Mouse (Mus musculus) yolk sac, embryonic 10.5 days (tissue): ENCODE results near the gene Rnf225.
"Not testable (repeated sequence)": the region's sequence is repeated elsewhere in the genome, so short reads cannot be mapped to it uniquely, and the experiment has no call there.

Experiments used
- DNase-seq: peaks from one replicate; pipeline ENCODE4 v3.0.0-alpha.2; 2017; ENCODE audit warnings: low spot score

Rnf225 gene

DNA sequence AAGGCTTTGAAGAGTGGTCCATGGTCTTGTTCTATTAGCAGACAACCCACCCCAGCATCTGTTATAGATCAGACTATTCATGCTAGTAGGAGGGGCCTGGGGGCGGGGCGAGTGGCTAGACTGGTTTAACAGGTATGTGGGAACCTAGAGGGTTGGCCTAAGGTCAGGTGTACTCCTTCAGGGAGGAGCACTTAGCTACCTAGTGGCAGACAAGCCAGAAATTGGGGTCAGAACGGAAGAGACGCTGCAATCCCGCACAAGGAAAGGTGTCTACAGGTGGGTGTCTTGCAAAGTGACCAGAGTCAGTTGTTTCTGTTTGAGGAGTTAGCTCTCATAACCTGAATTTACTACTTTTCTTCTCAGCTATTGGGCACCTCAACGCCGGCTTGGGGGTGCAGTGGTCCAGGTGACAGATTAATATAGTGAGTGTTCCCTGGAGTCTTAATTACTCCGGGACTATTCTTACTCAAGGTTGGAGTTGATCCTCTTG is at the start of gene Rnf225:
Gene Rnf225 (plus strand): TSS at position 226 of the 490 bp plus-strand sequence.
- DNase-seq: peak; percentile 72

GRCm38 (mm10) chr7:12880036-12880435 is 47.2 kb upstream of the Rnf225 start:
- DNase-seq: no peak

GRCm38 (mm10) chr7:12880497-12880896 is 46.7 kb upstream of the Rnf225 start:
- not testable (repeated sequence) for DNase-seq

DNA sequence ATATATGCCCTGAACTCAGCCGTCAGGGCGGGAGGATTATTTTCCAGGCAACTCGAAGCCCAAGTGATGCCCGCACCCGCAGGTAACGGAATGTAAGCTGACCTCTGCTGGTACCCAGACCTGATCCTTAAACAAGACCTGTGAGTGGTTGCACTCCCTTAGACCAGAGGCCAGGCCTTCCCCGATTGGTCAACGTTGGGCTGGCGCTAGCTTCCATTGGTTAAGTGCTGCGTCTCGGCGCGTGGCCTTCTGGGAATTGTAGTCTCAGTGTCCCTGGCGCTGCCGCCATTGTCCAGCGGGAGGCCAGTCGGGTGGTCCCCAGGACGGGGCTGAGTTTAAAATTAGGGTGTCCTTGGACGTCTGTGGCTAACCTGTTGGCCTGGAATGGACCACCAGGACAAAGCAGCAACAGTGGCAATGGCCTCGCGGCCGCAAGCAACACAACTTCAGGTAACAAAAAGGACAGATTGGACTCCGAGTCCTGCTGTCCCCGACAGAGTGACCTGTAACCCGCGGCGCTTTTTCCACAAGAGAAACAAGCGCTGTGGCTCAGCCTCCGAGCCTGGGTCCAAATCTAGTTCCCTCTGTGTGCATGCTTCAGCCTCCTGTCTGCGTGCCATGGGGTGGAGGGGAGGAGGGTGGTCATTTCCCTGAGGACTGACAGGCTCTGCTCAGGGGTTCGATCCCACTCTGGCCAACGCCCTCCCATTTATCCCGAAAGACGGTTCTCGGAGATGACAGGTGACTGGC is 46.1 kb upstream of the Rnf225 start, which contains the start of gene Zfp128:
Gene Zfp128 (plus strand): TSS at position 267 of the 750 bp plus-strand sequence.
- DNase-seq: peak; percentile 93

- no peak for DNase-seq
Observed at GRCm38 (mm10) chr7:12886563-12887266, 40.5 kb upstream of the Rnf225 start.

GRCm38 (mm10) chr7:12887585-12887984 is 39.6 kb upstream of the Rnf225 start:
- no peak for DNase-seq

GRCm38 (mm10) chr7:12890928-12891327 is 36.3 kb upstream of the Rnf225 start:
- no peak for DNase-seq

DNA sequence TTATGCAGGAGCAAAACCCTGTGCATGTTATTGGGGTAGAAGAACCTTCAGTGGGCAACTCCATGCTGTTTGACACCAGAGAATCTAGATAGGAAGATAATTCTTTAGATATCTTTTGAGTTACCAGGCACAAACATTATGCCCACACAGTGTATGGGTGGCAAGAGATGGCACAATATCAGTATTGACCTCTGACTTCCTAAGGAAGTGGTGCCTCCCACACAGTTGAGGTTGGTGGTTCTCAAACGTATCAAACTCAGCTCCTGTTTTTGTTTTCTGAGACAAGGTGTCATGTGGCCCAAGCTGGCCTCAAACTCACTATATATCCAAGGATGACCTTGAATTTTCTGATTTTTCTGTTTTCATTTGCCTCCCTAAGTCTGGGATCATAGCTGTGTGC is 35.9 kb upstream of the Rnf225 start:
- DNase-seq: no peak

DNA sequence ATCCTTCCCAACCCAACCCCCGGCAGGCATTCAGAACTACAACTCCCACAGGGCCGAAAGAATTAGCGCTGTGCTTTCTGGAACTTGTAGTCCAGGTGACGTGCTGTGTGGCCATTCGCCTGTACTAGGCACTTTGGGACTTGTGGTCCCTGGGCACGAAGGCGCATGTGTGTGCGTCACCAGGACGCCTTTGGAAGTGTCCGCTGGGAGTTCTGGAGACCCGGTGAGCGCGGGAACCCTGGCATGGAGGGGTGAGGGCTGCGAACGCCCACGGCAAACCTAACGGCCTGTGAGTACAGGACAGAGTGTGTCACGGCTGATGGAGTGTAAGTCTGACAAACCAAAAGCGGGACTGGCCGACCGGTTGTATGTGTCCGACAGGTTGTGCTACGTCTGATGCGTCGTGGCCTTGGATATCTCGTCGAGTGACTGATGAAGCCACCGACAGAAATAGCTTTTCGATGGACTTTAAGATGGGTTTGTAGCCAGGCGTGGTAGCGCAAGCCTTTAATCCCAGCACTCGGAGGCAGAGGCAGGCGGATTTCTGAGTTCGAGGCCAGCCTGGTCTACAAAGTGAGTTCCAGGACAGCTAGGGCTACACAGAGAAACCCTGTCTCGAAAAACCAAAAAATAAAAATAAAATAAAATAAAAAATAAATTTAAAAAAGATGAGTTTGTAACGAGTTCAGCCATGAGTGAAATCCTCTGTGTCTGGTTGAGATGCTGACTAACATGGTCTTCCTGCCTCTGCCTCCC is 29.4 kb upstream of the Rnf225 start, which contains the start of gene Zscan22:
Gene Zscan22 (plus strand): TSS at position 161 of the 756 bp plus-strand sequence.
- peak; percentile 91 for DNase-seq

DNA sequence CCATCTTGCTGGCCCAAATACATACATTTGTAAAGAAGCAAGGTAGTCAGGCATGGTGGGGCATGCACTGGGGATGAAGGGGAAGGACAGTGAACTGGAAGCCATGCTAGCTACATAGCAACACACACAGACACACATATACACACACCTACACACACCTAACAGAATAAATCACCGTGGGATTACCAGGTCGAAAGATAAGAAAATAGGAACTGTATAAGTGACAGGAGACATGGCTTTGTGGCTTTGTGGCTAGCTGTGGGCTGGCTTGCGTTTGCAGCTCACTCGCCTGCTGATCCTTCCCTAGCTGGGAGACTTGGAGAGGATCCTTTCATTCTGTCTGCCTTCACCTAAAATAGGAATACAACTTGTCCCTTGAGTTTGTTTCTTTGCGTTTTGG is 25.7 kb upstream of the Rnf225 start:
- no peak for DNase-seq

- no peak for DNase-seq
Observed at GRCm38 (mm10) chr7:12903623-12904022, 23.6 kb upstream of the Rnf225 start.

- DNase-seq: no peak
Observed at GRCm38 (mm10) chr7:12905146-12905545, 22.1 kb upstream of the Rnf225 start.

- DNase-seq: peak; percentile 78
Observed at GRCm38 (mm10) chr7:12909498-12909962, 17.7 kb upstream of the Rnf225 start.

DNA sequence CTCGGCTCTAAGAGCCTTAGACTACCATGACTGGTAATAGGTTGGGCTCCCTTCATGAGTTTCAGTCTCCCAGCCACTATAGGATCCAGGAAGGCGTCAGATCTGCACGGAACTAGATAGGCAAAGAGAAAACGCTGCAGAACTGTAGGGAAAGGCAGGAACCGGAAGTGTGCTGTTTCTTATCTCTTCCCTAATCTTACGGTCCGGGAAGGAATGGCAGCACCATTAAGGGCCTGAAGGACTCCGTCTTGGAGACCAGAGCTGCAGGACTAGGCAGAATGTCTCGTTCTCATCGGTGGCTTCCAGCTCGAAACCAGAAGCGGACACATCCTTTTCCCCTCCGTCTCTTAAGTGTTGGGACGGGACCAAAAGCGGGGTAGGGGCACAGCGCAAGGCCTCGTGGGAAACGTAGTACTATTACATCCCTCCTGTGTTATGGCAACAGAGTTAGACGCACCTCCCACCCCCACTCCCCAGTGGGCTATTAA is 17.0 kb upstream of the Rnf225 start:
- peak; percentile 83 for DNase-seq

DNA sequence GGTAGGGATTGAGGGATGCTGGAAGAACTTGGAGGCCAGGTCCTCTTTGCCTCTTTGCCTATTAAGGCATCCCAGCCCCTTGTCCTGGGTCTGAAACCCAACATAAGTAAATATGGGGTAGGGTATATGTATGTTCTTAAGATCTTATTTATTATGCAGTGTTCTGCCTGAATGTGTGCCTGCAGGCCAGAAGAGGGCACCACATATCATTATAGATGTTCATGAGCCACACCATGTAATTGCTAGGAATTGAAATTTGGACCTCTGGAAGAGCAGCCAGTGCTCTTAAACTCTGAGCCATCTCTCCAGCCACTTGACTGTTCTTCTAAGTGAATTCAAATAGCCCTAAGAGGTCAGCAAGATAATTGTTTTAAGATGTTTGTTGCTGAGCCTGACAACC is 13.7 kb upstream of the Rnf225 start:
- no peak for DNase-seq

DNA sequence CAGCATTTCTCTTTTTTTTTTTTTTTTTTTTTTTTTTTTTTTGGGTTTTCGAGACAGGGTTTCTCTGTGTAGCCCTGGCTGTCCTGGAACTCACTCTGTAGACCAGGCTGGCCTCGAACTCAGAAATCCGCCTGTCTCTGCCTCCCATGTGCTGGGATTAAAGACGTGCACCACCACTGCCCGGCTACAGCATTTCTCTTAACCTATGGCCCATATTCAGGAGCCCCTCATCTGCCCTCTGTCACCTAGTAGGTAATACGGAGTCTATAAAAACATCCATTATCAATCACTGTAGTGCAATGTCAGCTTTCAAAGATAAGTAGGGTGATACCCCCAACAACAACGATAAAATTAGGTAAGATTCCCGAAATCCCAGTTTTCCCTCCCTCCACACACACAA is 6.7 kb upstream of the Rnf225 start:
- not testable (repeated sequence) for DNase-seq

- DNase-seq: no peak
Observed at GRCm38 (mm10) chr7:12921318-12921704, 5.9 kb upstream of the Rnf225 start.

- peak; percentile 98 for DNase-seq
Observed at GRCm38 (mm10) chr7:12921705-12922465, 5.3 kb upstream of the Rnf225 start, which contains the start of gene Rps5. Gene Rps5, plus strand, starts transcription at chr7:12922290.

- DNase-seq: no peak
Observed at GRCm38 (mm10) chr7:12922729-12923128, 4.5 kb upstream of the Rnf225 start.

DNA sequence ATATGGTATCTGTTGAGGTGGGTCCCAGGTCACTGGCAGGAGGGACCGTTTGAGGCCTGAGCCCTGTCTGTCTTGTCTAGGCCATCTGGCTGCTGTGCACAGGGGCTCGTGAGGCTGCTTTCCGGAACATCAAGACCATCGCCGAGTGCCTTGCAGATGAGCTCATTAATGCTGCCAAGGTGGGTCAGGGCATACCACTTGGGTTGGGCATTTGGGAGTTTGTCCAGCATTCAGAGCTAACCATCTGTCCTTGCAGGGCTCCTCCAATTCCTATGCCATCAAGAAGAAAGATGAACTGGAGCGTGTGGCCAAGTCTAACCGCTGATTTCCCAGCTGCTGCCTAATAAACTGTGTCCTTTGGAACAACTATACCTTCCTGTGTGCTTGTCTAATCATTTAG is 900 bp upstream of the Rnf225 start:
- no peak for DNase-seq
